Mouse (Mus musculus): ENCODE results near the gene Maml2. TPM values are rescaled to one million over a fixed set of nuclear protein-coding genes. Genes with fewer than 3 reads are reported as not detected.

Gene Maml2
- polyA plus RNA-seq, 1 experiment from 2014 or later, result 9.8 TPM

- 0 out of 2 replicates have a peak, but pooled peaks have one; percentile 9 for ATAC-seq (ENCODE audit: low read depth)
- no peak overlapping the region for H3K4me2 ChIP-seq (ENCODE audit: low read depth, low read length)
- H3K9ac ChIP-seq (ENCODE audit: low read depth, low read length), result no peak overlapping the region
- H3K9me3 ChIP-seq (ENCODE audit: control insufficient read depth, low read length), result no peaks in the 10 kb centered on the region
- H3K27me3 ChIP-seq (replicated peaks; ENCODE audit: control insufficient read depth, insufficient read depth, low read length), result no peaks in the 10 kb centered on the region
- H3K4me1 ChIP-seq (ENCODE audit: control insufficient read depth, insufficient read depth, low read length), result 0 out of 2 replicates have a peak, but pooled peaks cover 4% of the 10 kb centered on the region
- WGBS, result 48% methylated on average over 5 of the region's 5 CpGs
- no peaks in the 10 kb centered on the region for H3K36me3 ChIP-seq (ENCODE audit: control insufficient read depth, insufficient read depth, low read length)
- no peak for DNase-seq (ENCODE audit: low spot score)
- no peak overlapping the region for H3K27ac ChIP-seq (replicated peaks; ENCODE audit: low read depth, low read length)
- H3K4me3 ChIP-seq (ENCODE audit: low read depth, low read length), result no peak overlapping the region
Observed at GRCm38 (mm10) chr9:13513135-13513534, 215.4 kb downstream of the Maml2 start.

- Histone ChIP-seq H3K4me2 (ENCODE audit: low read depth, low read length) (no peak overlapping the region), H3K9me3 (ENCODE audit: control insufficient read depth, low read length) (no peaks in the 10 kb centered on the region), H3K27me3 (replicated peaks; ENCODE audit: control insufficient read depth, insufficient read depth, low read length) (no peaks in the 10 kb centered on the region), H3K36me3 (ENCODE audit: control insufficient read depth, insufficient read depth, low read length) (no peaks in the 10 kb centered on the region), H3K4me1 (ENCODE audit: control insufficient read depth, insufficient read depth, low read length) (0 out of 2 replicates have a peak, but pooled peaks cover 4% of the 10 kb centered on the region), H3K9ac (ENCODE audit: low read depth, low read length) (no peak overlapping the region), H3K4me3 (ENCODE audit: low read depth, low read length) (no peak overlapping the region), H3K27ac (replicated peaks; ENCODE audit: low read depth, low read length) (no peak overlapping the region)
- ATAC-seq (ENCODE audit: low read depth) (no peak), DNase-seq (ENCODE audit: low spot score) (no peak)
Observed at GRCm38 (mm10) chr9:13514435-13514834, 216.7 kb downstream of the Maml2 start.

GRCm38 (mm10) chr9:13515976-13516375 is 218.2 kb downstream of the Maml2 start:
- Histone ChIP-seq H3K9ac (ENCODE audit: low read depth, low read length) (no peak overlapping the region), H3K4me1 (ENCODE audit: control insufficient read depth, insufficient read depth, low read length) (0 out of 2 replicates have a peak, but pooled peaks cover 4% of the 10 kb centered on the region), H3K4me2 (ENCODE audit: low read depth, low read length) (no peak overlapping the region), H3K27ac (replicated peaks; ENCODE audit: low read depth, low read length) (no peak overlapping the region), H3K9me3 (ENCODE audit: control insufficient read depth, low read length) (no peaks in the 10 kb centered on the region), H3K4me3 (ENCODE audit: low read depth, low read length) (no peak overlapping the region), H3K36me3 (ENCODE audit: control insufficient read depth, insufficient read depth, low read length) (no peaks in the 10 kb centered on the region), H3K27me3 (replicated peaks; ENCODE audit: control insufficient read depth, insufficient read depth, low read length) (no peaks in the 10 kb centered on the region)
- ATAC-seq (ENCODE audit: low read depth) (no peak), DNase-seq (ENCODE audit: low spot score) (no peak)
- 49% methylated on average over 2 of the region's 2 CpGs for WGBS

GRCm38 (mm10) chr9:13518031-13518430 is 220.3 kb downstream of the Maml2 start:
- no peak overlapping the region for H3K27ac ChIP-seq (replicated peaks; ENCODE audit: low read depth, low read length)
- no peak for ATAC-seq (ENCODE audit: low read depth)
- WGBS, result 72% methylated on average over 2 of the region's 2 CpGs

GRCm38 (mm10) chr9:13518441-13518971 is 220.7 kb downstream of the Maml2 start:
- ATAC-seq (ENCODE audit: low read depth) (no peak), DNase-seq (ENCODE audit: low spot score) (no peak)
- Histone ChIP-seq H3K4me3 (ENCODE audit: low read depth, low read length) (no peak overlapping the region), H3K9me3 (ENCODE audit: control insufficient read depth, low read length) (no peaks in the 10 kb centered on the region), H3K27ac (replicated peaks; ENCODE audit: low read depth, low read length) (no peak overlapping the region), H3K27me3 (replicated peaks; ENCODE audit: control insufficient read depth, insufficient read depth, low read length) (no peaks in the 10 kb centered on the region), H3K4me2 (ENCODE audit: low read depth, low read length) (no peak overlapping the region), H3K9ac (ENCODE audit: low read depth, low read length) (no peak overlapping the region), H3K4me1 (ENCODE audit: control insufficient read depth, insufficient read depth, low read length) (no peaks in the 10 kb centered on the region), H3K36me3 (ENCODE audit: control insufficient read depth, insufficient read depth, low read length) (no peaks in the 10 kb centered on the region)
- WGBS, result 92% methylated on average over 2 of the region's 2 CpGs

More at GRCm38 (mm10) chr9:13518031-13518430, 220.3 kb downstream of the Maml2 start:
- Histone ChIP-seq H3K36me3 (ENCODE audit: control insufficient read depth, insufficient read depth, low read length) (no peaks in the 10 kb centered on the region), H3K4me2 (ENCODE audit: low read depth, low read length) (no peak overlapping the region), H3K9me3 (ENCODE audit: control insufficient read depth, low read length) (no peaks in the 10 kb centered on the region), H3K9ac (ENCODE audit: low read depth, low read length) (no peak overlapping the region), H3K4me3 (ENCODE audit: low read depth, low read length) (no peak overlapping the region), H3K4me1 (ENCODE audit: control insufficient read depth, insufficient read depth, low read length) (0 out of 2 replicates have a peak, but pooled peaks cover 2% of the 10 kb centered on the region), H3K27me3 (replicated peaks; ENCODE audit: control insufficient read depth, insufficient read depth, low read length) (no peaks in the 10 kb centered on the region)
- peak; percentile 38 for DNase-seq (ENCODE audit: low spot score)

- ATAC-seq (ENCODE audit: low read depth), result no peak
Observed at GRCm38 (mm10) chr9:13522061-13522820, 224.5 kb downstream of the Maml2 start.

GRCm38 (mm10) chr9:13523046-13523445 is 225.3 kb downstream of the Maml2 start:
- Histone ChIP-seq H3K36me3 (ENCODE audit: control insufficient read depth, insufficient read depth, low read length) (no peaks in the 10 kb centered on the region), H3K4me2 (ENCODE audit: low read depth, low read length) (no peak overlapping the region), H3K4me3 (ENCODE audit: low read depth, low read length) (no peak overlapping the region), H3K27me3 (replicated peaks; ENCODE audit: control insufficient read depth, insufficient read depth, low read length) (no peaks in the 10 kb centered on the region), H3K27ac (replicated peaks; ENCODE audit: low read depth, low read length) (no peak overlapping the region), H3K4me1 (ENCODE audit: control insufficient read depth, insufficient read depth, low read length) (peaks cover 11% of the 10 kb centered on the region; the same call in 1 of the 2 replicates), H3K9ac (ENCODE audit: low read depth, low read length) (no peak overlapping the region), H3K9me3 (ENCODE audit: control insufficient read depth, low read length) (no peaks in the 10 kb centered on the region)
- ATAC-seq (ENCODE audit: low read depth) (no peak), DNase-seq (ENCODE audit: low spot score) (no peak)
- 87% methylated on average over 3 of the region's 3 CpGs for WGBS

More at GRCm38 (mm10) chr9:13522061-13522820, 224.5 kb downstream of the Maml2 start:
- WGBS, result 63% methylated on average over 9 of the region's 9 CpGs
- H3K4me2 ChIP-seq (ENCODE audit: low read depth, low read length), result no peak overlapping the region
- H3K4me1 ChIP-seq (ENCODE audit: control insufficient read depth, insufficient read depth, low read length), result peaks cover 8% of the 10 kb centered on the region; the same call in 1 of the 2 replicates
- H3K27me3 ChIP-seq (replicated peaks; ENCODE audit: control insufficient read depth, insufficient read depth, low read length), result no peaks in the 10 kb centered on the region
- H3K9me3 ChIP-seq (ENCODE audit: control insufficient read depth, low read length), result no peaks in the 10 kb centered on the region
- H3K9ac ChIP-seq (ENCODE audit: low read depth, low read length), result no peak overlapping the region
- H3K4me3 ChIP-seq (ENCODE audit: low read depth, low read length), result no peak overlapping the region
- no peak for DNase-seq (ENCODE audit: low spot score)
- 0 out of 2 replicates have a peak overlapping the region, but pooled peaks have one; percentile 5 for H3K27ac ChIP-seq (replicated peaks; ENCODE audit: low read depth, low read length)
- no peaks in the 10 kb centered on the region for H3K36me3 ChIP-seq (ENCODE audit: control insufficient read depth, insufficient read depth, low read length)

GRCm38 (mm10) chr9:13525075-13525474 is 227.3 kb downstream of the Maml2 start:
- no peak overlapping the region for H3K27ac ChIP-seq (replicated peaks; ENCODE audit: low read depth, low read length)

More at GRCm38 (mm10) chr9:13525075-13525474, 227.3 kb downstream of the Maml2 start:
- Histone ChIP-seq H3K4me2 (ENCODE audit: low read depth, low read length) (no peak overlapping the region), H3K27me3 (replicated peaks; ENCODE audit: control insufficient read depth, insufficient read depth, low read length) (no peaks in the 10 kb centered on the region), H3K9me3 (ENCODE audit: control insufficient read depth, low read length) (no peaks in the 10 kb centered on the region), H3K36me3 (ENCODE audit: control insufficient read depth, insufficient read depth, low read length) (no peaks in the 10 kb centered on the region), H3K9ac (ENCODE audit: low read depth, low read length) (no peak overlapping the region), H3K4me1 (ENCODE audit: control insufficient read depth, insufficient read depth, low read length) (peaks cover 11% of the 10 kb centered on the region; the same call in 1 of the 2 replicates), H3K4me3 (ENCODE audit: low read depth, low read length) (no peak overlapping the region)
- ATAC-seq (ENCODE audit: low read depth) (peak; percentile 1; the same call in 1 of the 2 replicates), DNase-seq (ENCODE audit: low spot score) (no peak)
- WGBS, result 100% methylated on average over 1 of the region's 1 CpGs

Data from embryonic facial prominence, embryonic 14.5 days (tissue).